Comparison of ENCODE assay signal across 8 mouse cellular contexts in the genomic region with DNA sequence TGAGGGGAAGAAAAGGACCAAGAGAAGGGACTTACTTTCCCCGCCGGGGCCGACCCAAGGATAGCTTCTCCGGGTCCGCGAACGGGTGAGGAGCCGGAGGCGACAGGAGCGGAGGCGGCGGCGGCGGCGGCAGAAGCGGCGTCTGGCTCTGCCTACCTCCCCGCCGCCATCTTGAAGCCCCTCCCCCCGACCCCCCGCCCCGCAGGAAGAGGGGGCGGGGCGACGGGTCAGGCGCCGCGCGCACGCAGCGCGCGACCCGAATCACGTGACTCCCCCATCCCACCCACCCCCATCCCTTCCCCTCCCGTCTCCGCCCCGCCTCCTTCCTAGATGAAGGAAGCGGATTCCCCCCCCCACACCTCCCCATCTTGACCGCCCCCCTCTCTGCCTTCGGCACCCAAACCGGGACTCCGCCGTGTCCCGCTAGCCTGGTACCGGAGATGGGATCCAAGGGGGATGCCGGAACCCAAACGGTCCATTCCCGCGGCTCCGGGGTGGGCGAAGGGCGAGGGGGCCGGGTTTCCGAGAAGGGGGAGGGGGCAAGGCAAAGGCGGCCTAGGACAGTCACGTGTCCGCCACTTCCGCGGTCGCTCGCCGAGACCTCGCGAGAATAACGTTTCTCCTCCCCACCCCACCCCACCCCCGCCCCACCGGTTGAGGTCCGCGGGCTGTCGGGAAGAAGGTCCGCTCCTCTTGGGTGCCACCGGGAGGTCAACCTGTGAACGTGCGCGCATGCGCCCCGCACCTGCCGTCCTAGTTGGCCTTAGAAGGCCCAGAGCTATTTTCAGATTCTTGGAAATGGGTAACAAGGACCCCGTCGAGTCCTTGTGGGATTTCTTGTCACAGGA. TPM values are rescaled to one million over a fixed set of nuclear protein-coding genes. Genes with fewer than 3 reads are reported as not detected.
DNase-seq lines count a peak whose midpoint lies in the region; ATAC-seq lines count a peak whose summit lies in the region.

A gene (minus strand): TSS at position 590 of the 848 bp plus-strand sequence.

- no peaks in the 10 kb centered on the region for H3K36me3 ChIP-seq in heart, embryonic 11.5 days (ENCODE audit: control insufficient read depth, insufficient read depth, low read length)
- no peaks in the 10 kb centered on the region for H3K36me3 ChIP-seq in kidney, embryonic 16.5 days (ENCODE audit: insufficient read depth, low read length)
- H3K36me3 ChIP-seq in liver, embryonic 11.5 days (ENCODE audit: control insufficient read depth, insufficient read depth, low read length): 0 out of 2 replicates have a peak, but pooled peaks cover 4% of the 10 kb centered on the region
- no peaks in the 10 kb centered on the region for H3K36me3 ChIP-seq in stomach, embryonic 14.5 days (ENCODE audit: control insufficient read depth, insufficient read depth, low read length)

- peak; percentile 90 to 92 for DNase-seq in B cell, adult 2 months
- DNase-seq in brain, adult 2 months (ENCODE audit: low read depth, low spot score): peak; percentile 99
- peak; percentile 94 for DNase-seq in liver, embryonic 11.5 days (ENCODE audit: low spot score)
- DNase-seq in naive thymus-derived CD4-positive, alpha-beta T cell, adult 2 months (ENCODE audit: low read depth): peak; percentile 96

- no peaks in the 10 kb centered on the region for H3K27me3 ChIP-seq in heart, embryonic 11.5 days (ENCODE audit: control insufficient read depth, insufficient read depth, low read length)
- no peaks in the 10 kb centered on the region for H3K27me3 ChIP-seq in kidney, embryonic 16.5 days (ENCODE audit: insufficient read depth, low read length)
- no peaks in the 10 kb centered on the region for H3K27me3 ChIP-seq in liver, embryonic 11.5 days (replicated peaks; ENCODE audit: control insufficient read depth, insufficient read depth, low read length)
- no peaks in the 10 kb centered on the region for H3K27me3 ChIP-seq in stomach, embryonic 14.5 days (ENCODE audit: control insufficient read depth, insufficient read depth, low read length)

- under 1% methylated on average over 60 of the region's 81 CpGs for WGBS in heart, embryonic 11.5 days (ENCODE audit: insufficient replicate concordance)
- under 1% methylated on average over 51 of the region's 81 CpGs for WGBS in kidney, embryonic 16.5 days
- under 1% methylated on average over 49 of the region's 81 CpGs for WGBS in liver, embryonic 11.5 days
- 1% methylated on average over 54 of the region's 81 CpGs for WGBS in stomach, embryonic 14.5 days

- H3K9me3 ChIP-seq in heart, embryonic 11.5 days (replicated peaks; ENCODE audit: control insufficient read depth, low read length): no peaks in the 10 kb centered on the region
- no peaks in the 10 kb centered on the region for H3K9me3 ChIP-seq in kidney, embryonic 16.5 days (ENCODE audit: low read length)
- no peaks in the 10 kb centered on the region for H3K9me3 ChIP-seq in liver, embryonic 11.5 days (ENCODE audit: control insufficient read depth, low read length)
- no peaks in the 10 kb centered on the region for H3K9me3 ChIP-seq in stomach, embryonic 14.5 days (ENCODE audit: control insufficient read depth, low read depth, low read length)

- H3K4me2 ChIP-seq in heart, embryonic 11.5 days: peak within 1 kb of the TSS; percentile 85
- H3K4me2 ChIP-seq in kidney, embryonic 16.5 days (replicated peaks; ENCODE audit: low read depth, low read length): peak within 1 kb of the TSS; percentile 70
- peak within 1 kb of the TSS; percentile 78 for H3K4me2 ChIP-seq in liver, embryonic 11.5 days
- peak within 1 kb of the TSS; percentile 87 for H3K4me2 ChIP-seq in stomach, embryonic 14.5 days (replicated peaks; ENCODE audit: low read depth, low read length)

- H3K9ac ChIP-seq in heart, embryonic 11.5 days (ENCODE audit: low read depth, low read length): peak within 1 kb of the TSS; percentile 98
- H3K9ac ChIP-seq in kidney, embryonic 16.5 days (replicated peaks; ENCODE audit: low read length): peak within 1 kb of the TSS; percentile 93
- H3K9ac ChIP-seq in liver, embryonic 11.5 days (ENCODE audit: low read depth, low read length): peak within 1 kb of the TSS; percentile 97
- peak within 1 kb of the TSS; percentile 79 for H3K9ac ChIP-seq in stomach, embryonic 14.5 days (replicated peaks; ENCODE audit: low read depth, low read length)

- peak within 1 kb of the TSS; percentile 84 for H3K27ac ChIP-seq in heart, embryonic 11.5 days (ENCODE audit: low read depth, low read length)
- peak within 1 kb of the TSS; percentile 94 for H3K27ac ChIP-seq in kidney, embryonic 16.5 days (ENCODE audit: low read length)
- H3K27ac ChIP-seq in liver, embryonic 11.5 days (ENCODE audit: low read depth, low read length): peak within 1 kb of the TSS; percentile 88
- H3K27ac ChIP-seq in stomach, embryonic 14.5 days (ENCODE audit: low read length): peak within 1 kb of the TSS; percentile 86; the same call in 1 of the 2 replicates

- peak; percentile 93 for ATAC-seq in erythroblast, adult 5-6 weeks (replicated peaks; ENCODE audit: low FRiP score, poor library complexity, severe bottlenecking)
- ATAC-seq in heart, embryonic 11.5 days (replicated peaks; ENCODE audit: insufficient number of reproducible peaks, low FRiP score, low TSS enrichment): peak; percentile 92
- peak; percentile 95 for ATAC-seq in kidney, embryonic 16.5 days (ENCODE audit: low FRiP score, low TSS enrichment)
- peak; percentile 89 for ATAC-seq in liver, embryonic 11.5 days (replicated peaks; ENCODE audit: low FRiP score)
- ATAC-seq in stomach, embryonic 14.5 days (ENCODE audit: insufficient number of reproducible peaks, insufficient read depth, low FRiP score, low read depth): peak; percentile 92

- peaks cover 4% of the 10 kb centered on the region; the same call in 1 of the 2 replicates for H3K4me1 ChIP-seq in heart, embryonic 11.5 days (ENCODE audit: control insufficient read depth, insufficient read depth, low read length)
- peaks cover 10% of the 10 kb centered on the region; the same call in 1 of the 2 replicates for H3K4me1 ChIP-seq in kidney, embryonic 16.5 days (ENCODE audit: insufficient read depth, low read length)
- H3K4me1 ChIP-seq in liver, embryonic 11.5 days (replicated peaks; ENCODE audit: control insufficient read depth, insufficient read depth, low read length): peaks cover 16% of the 10 kb centered on the region
- 0 out of 2 replicates have a peak, but pooled peaks cover 9% of the 10 kb centered on the region for H3K4me1 ChIP-seq in stomach, embryonic 14.5 days (ENCODE audit: control insufficient read depth, insufficient read depth, low read length)

- peak within 1 kb of the TSS; percentile 70 for H3K4me3 ChIP-seq in heart, embryonic 11.5 days (ENCODE audit: low read depth, low read length)
- H3K4me3 ChIP-seq in kidney, embryonic 16.5 days (ENCODE audit: low read length): peak within 1 kb of the TSS; percentile 99
- H3K4me3 ChIP-seq in liver, embryonic 11.5 days (ENCODE audit: low read depth, low read length): peak within 1 kb of the TSS; percentile 85
- peak within 1 kb of the TSS; percentile 98 for H3K4me3 ChIP-seq in stomach, embryonic 14.5 days (ENCODE audit: low read depth, low read length)

RNA-seq across cellular contexts. Expression of the gene that starts here (rescaled TPM):
- total RNA-seq in erythroblast, adult 5-6 weeks (2015; ENCODE audit: low replicate concordance): 23.4 and 29.4 TPM in 2 replicates
- total RNA-seq in erythroblast, adult 5-6 weeks (2017; ENCODE audit: low replicate concordance): 30.7 and 71.1 TPM in 2 replicates
- polyA plus RNA-seq in heart, embryonic 11.5 days (2014; fragmentation: Nextera tagmentation; extraction: Ambion mirVana): 59.9 and 81.6 TPM in 2 replicates
- 72.7 and 94.8 TPM in 2 replicates for polyA plus RNA-seq in kidney, embryonic 16.5 days (2015; fragmentation: Nextera tagmentation; extraction: Ambion mirVana)
- polyA plus RNA-seq in liver, embryonic 11.5 days (2014; fragmentation: Nextera tagmentation; extraction: Ambion mirVana): 75.2 and 86.4 TPM in 2 replicates
- 95.3 and 104 TPM in 2 replicates for polyA plus RNA-seq in stomach, embryonic 14.5 days (2014; fragmentation: Nextera tagmentation; extraction: Ambion mirVana)

Comparison
In these comparisons a context has a peak if more than half of its experiments do, and no peak if none do; other contexts are left out.
1. Peak in every context shown above with its lines: DNase-seq, ATAC-seq, H3K4me3 ChIP-seq and H3K27ac ChIP-seq.